Mouse (Mus musculus): ENCODE measurements around the gene Snrk. TPM values are rescaled to one million over a fixed set of nuclear protein-coding genes. Genes with fewer than 3 reads are reported as not detected.

The Snrk gene
- total RNA-seq, 2 experiments from 2014 or later, result 116 to 117 TPM

GRCm38 (mm10) chr9:122205543-122206200, 88.6 kb downstream of the Snrk start:
- DNase-seq (ENCODE audit: low spot score in 2 of 2), result no peak
- intact Hi-C loops (cut with DNase I), result no loop called here

- no peak for DNase-seq (ENCODE audit: low spot score in 2 of 2)
- intact Hi-C loops (cut with DNase I), result no loop called here
These were observed 91.2 kb downstream of the Snrk start for GRCm38 (mm10) chr9:122208311-122208710.

GRCm38 (mm10) chr9:122215118-122215517, 98.1 kb downstream of the Snrk start:
- intact Hi-C loops (cut with DNase I), result no loop called here
- DNase-seq (ENCODE audit: low spot score in 2 of 2), result no peak

- intact Hi-C loops (cut with DNase I), result no loop called here
- DNase-seq (ENCODE audit: low spot score in 2 of 2), result no peak
These were observed 100.0 kb downstream of the Snrk start for GRCm38 (mm10) chr9:122216945-122217529.

Other genes starting within 250 kb of the Snrk start
- gene Ackr2, start 218.9 kb upstream of the Snrk start, total RNA-seq (2021), result 1 to 10 TPM; 5.5 to 7.6 TPM
- not detected for gene Cyp8b1, start 201.0 kb upstream of the Snrk start, total RNA-seq (2021)
- 1 to 10 TPM; 5.4 to 6.9 TPM for gene Fam198a, start 166.3 kb upstream of the Snrk start, total RNA-seq (2021)
- gene Pomgnt2, start 120.2 kb upstream of the Snrk start, total RNA-seq (2021), result 10 to 100 TPM; 34.3 to 43.1 TPM
- gene Ano10, start 177.2 kb downstream of the Snrk start, total RNA-seq (2021), result 10 to 100 TPM; 27.1 to 28.1 TPM
- 10 to 100 TPM; 22.4 to 27.0 TPM for gene Abhd5, start 234.3 kb downstream of the Snrk start, total RNA-seq (2021)

All from left cerebral cortex, postnatal 25 days (tissue).